Mouse (Mus musculus): ENCODE results near the gene Glg1. TPM values are rescaled to one million over a fixed set of nuclear protein-coding genes. Genes with fewer than 3 reads are reported as not detected.

Gene Glg1
- total RNA-seq, 2 experiments from 2014 or later: 112 to 123 TPM

- DNase-seq: no peak
- intact Hi-C loops (cut with DNase I): no loop called here
Measured at GRCm38 (mm10) chr8:111171661-111172060, 87.4 kb downstream of the Glg1 start.

- peak; percentile 44 to 73 for DNase-seq
- intact Hi-C loops (cut with DNase I): no loop called here
Measured at GRCm38 (mm10) chr8:111157617-111158016, 101.4 kb downstream of the Glg1 start.

- DNase-seq: no peak
- intact Hi-C loops (cut with DNase I): no loop called here
Measured at GRCm38 (mm10) chr8:111155721-111156436, 103.1 kb downstream of the Glg1 start.

- intact Hi-C loops (cut with DNase I): loop anchor here (5.0 kb wide), 1 partner anchor 112 kb away; the partner anchor contains the start of gene Glg1
- peak; percentile 96 for DNase-seq
Measured at GRCm38 (mm10) chr8:111145460-111146012, 113.5 kb downstream of the Glg1 start.

DNA sequence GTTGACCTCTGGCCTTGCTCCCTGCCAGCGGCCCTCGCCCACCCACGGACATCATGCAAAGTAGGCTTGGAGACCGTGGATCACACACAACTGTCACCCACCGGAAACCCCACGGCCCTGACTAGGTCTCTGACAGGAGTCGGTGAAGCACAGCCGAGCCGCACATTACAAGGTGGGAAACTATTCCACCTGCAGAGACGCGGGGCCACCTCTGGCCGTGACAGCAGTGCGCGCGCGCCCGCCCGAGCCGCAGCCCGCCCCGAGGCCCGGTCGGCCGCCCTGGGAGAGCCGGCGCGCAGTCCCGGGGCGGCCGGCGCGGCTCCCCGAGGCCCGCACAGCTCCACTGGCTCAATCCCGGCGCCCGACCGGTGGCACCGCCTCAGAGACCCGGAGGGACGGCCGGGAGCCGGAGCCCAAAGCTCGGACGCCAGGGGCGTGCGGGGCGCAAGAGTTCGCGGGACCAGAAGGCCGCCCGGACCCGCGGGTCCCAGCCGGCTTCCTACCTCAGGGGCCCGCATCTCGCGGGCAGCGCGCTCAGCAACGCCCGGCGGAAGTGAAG is 114.0 kb downstream of the Glg1 start:
- intact Hi-C loops (cut with DNase I): loop anchor here (5.0 kb wide), 1 partner anchor 112 kb away; the partner anchor contains the start of gene Glg1

GRCm38 (mm10) chr8:111142521-111142920 is 116.5 kb downstream of the Glg1 start:
- intact Hi-C loops (cut with DNase I): loop anchor here (1.0 kb wide), 1 partner anchor 46 kb away; no protein-coding TSS in a partner anchor
- DNase-seq: no peak

More for the DNA sequence above, 114.0 kb downstream of the Glg1 start:
- peak in 1 of 2 experiments; percentile 41 for DNase-seq

- intact Hi-C loops (cut with DNase I): no loop called here
- DNase-seq: no peak
Measured at GRCm38 (mm10) chr8:111130756-111131155, 128.3 kb downstream of the Glg1 start.

DNA sequence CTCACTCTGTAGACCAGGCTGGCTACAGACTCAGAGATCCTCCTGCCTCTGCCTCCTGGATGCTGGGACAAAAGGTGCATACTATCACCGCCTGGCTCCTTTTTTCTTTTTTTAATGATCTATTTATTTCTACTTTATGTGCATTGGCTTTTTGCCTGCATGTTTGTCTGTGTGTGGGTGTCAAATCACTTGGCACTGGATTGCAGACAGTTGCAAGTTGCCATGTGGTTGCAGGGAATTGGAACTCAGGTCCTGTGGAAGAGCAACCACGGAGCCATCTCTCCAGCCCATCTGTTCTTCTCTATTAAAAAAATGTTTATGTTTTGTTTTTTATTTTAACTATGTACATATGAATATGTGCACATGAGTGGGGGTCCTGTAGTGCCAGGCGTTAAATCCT is 139.5 kb downstream of the Glg1 start:
- intact Hi-C loops (cut with DNase I): no loop called here
- no peak for DNase-seq

- DNase-seq: no peak
- intact Hi-C loops (cut with DNase I): no loop called here
Measured at GRCm38 (mm10) chr8:111114891-111115290, 144.1 kb downstream of the Glg1 start.

Small RNAs within 50 kb of the gene (microRNA-seq; reads per million reads assigned to microRNA genes)
- gene Gm23193: 0 reads per million in 2 experiments

Other genes with a start within 250 kb of the Glg1 start
- gene Ddx19b, start 227.5 kb downstream of the Glg1 start, total RNA-seq (2021): 10 to 100 TPM; 12.2 to 12.8 TPM
- 10 to 100 TPM; 39.1 to 42.0 TPM for gene Aars, start 226.1 kb downstream of the Glg1 start, total RNA-seq (2021)
- not detected for gene Exosc6, start 202.9 kb downstream of the Glg1 start, total RNA-seq (2021)
- gene Clec18a, start 166.8 kb downstream of the Glg1 start, total RNA-seq (2021): under 1 TPM; 0.12 to 0.24 TPM
- gene Pdpr, start 164.6 kb downstream of the Glg1 start, total RNA-seq (2021): 10 to 100 TPM; 75.0 to 78.5 TPM
- 10 to 100 TPM; 20.4 to 26.1 TPM for gene Rfwd3, start 41.0 kb upstream of the Glg1 start, total RNA-seq (2021)
- gene Mlkl, start 79.0 kb upstream of the Glg1 start, total RNA-seq (2021): 1 to 10 TPM; 4.6 to 4.8 TPM
- gene Fa2h, start 134.6 kb upstream of the Glg1 start, total RNA-seq (2021): under 1 TPM; 0.22 to 0.31 TPM